Mouse (Mus musculus): ENCODE data around the gene Etnk2. TPM values are rescaled to one million over a fixed set of nuclear protein-coding genes. Genes with fewer than 3 reads are reported as not detected.

The Etnk2 gene
- polyA plus RNA-seq, 1 experiment from 2014 or later, result 11.3 TPM

- no peak overlapping the region for H3K4me2 ChIP-seq
- WGBS (ENCODE audit: insufficient replicate concordance), result 48% methylated on average over 12 of the region's 12 CpGs
- H3K27ac ChIP-seq (replicated peaks), result no peak overlapping the region
- no peak for ATAC-seq (ENCODE audit: insufficient read depth)
- no peaks in the 10 kb centered on the region for H3K4me1 ChIP-seq (replicated peaks)
- peaks cover 18% of the 10 kb centered on the region for H3K27me3 ChIP-seq
- no peak overlapping the region for H3K4me3 ChIP-seq (replicated peaks)
- H3K9me3 ChIP-seq (replicated peaks), result no peaks in the 10 kb centered on the region
- no peak overlapping the region for H3K9ac ChIP-seq
- no peaks in the 10 kb centered on the region for H3K36me3 ChIP-seq (replicated peaks)
These were observed 10.0 kb upstream of the Etnk2 start for GRCm38 (mm10) chr1:133353371-133353809.

GRCm38 (mm10) chr1:133355469-133355868 is 7.9 kb upstream of the Etnk2 start:
- no peaks in the 10 kb centered on the region for H3K4me1 ChIP-seq (replicated peaks)
- no peak overlapping the region for H3K9ac ChIP-seq
- H3K9me3 ChIP-seq (replicated peaks), result no peaks in the 10 kb centered on the region
- H3K4me3 ChIP-seq (replicated peaks), result no peak overlapping the region
- H3K27ac ChIP-seq (replicated peaks), result no peak overlapping the region
- ATAC-seq (ENCODE audit: insufficient read depth), result no peak
- WGBS (ENCODE audit: insufficient replicate concordance), result 33% methylated on average over 5 of the region's 5 CpGs
- H3K36me3 ChIP-seq (replicated peaks), result no peaks in the 10 kb centered on the region
- H3K27me3 ChIP-seq, result peaks cover 18% of the 10 kb centered on the region
- no peak overlapping the region for H3K4me2 ChIP-seq

- WGBS (ENCODE audit: insufficient replicate concordance), result 48% methylated on average over 15 of the region's 15 CpGs
These were observed 7.5 kb upstream of the Etnk2 start for GRCm38 (mm10) chr1:133355912-133356311.

GRCm38 (mm10) chr1:133356330-133356729 is 7.0 kb upstream of the Etnk2 start:
- H3K9ac ChIP-seq, result no peak overlapping the region
- no peak overlapping the region for H3K27ac ChIP-seq (replicated peaks)
- no peak overlapping the region for H3K4me3 ChIP-seq (replicated peaks)
- WGBS (ENCODE audit: insufficient replicate concordance), result 37% methylated on average over 8 of the region's 8 CpGs
- H3K4me2 ChIP-seq, result no peak overlapping the region
- no peak for ATAC-seq (ENCODE audit: insufficient read depth)
- no peaks in the 10 kb centered on the region for H3K9me3 ChIP-seq (replicated peaks)
- H3K27me3 ChIP-seq, result peaks cover 15% of the 10 kb centered on the region
- H3K36me3 ChIP-seq (replicated peaks), result no peaks in the 10 kb centered on the region
- H3K4me1 ChIP-seq (replicated peaks), result no peaks in the 10 kb centered on the region

More at GRCm38 (mm10) chr1:133355912-133356311, 7.5 kb upstream of the Etnk2 start:
- no peak overlapping the region for H3K4me3 ChIP-seq (replicated peaks)
- no peak overlapping the region for H3K9ac ChIP-seq
- no peak overlapping the region for H3K27ac ChIP-seq (replicated peaks)
- no peaks in the 10 kb centered on the region for H3K36me3 ChIP-seq (replicated peaks)
- no peaks in the 10 kb centered on the region for H3K9me3 ChIP-seq (replicated peaks)
- ATAC-seq (ENCODE audit: insufficient read depth), result no peak
- H3K4me1 ChIP-seq (replicated peaks), result no peaks in the 10 kb centered on the region
- no peak overlapping the region for H3K4me2 ChIP-seq
- peaks cover 18% of the 10 kb centered on the region for H3K27me3 ChIP-seq

- peaks cover 42% of the 10 kb centered on the region for H3K27me3 ChIP-seq
- H3K9ac ChIP-seq, result no peak overlapping the region
- peaks cover 17% of the 10 kb centered on the region for H3K4me1 ChIP-seq (replicated peaks)
- no peak overlapping the region for H3K27ac ChIP-seq (replicated peaks)
- ATAC-seq (ENCODE audit: insufficient read depth), result no peak
- H3K4me2 ChIP-seq, result no peak overlapping the region
- H3K9me3 ChIP-seq (replicated peaks), result no peaks in the 10 kb centered on the region
- 78% methylated on average over 6 of the region's 6 CpGs for WGBS (ENCODE audit: insufficient replicate concordance)
- no peak overlapping the region for H3K4me3 ChIP-seq (replicated peaks)
- H3K36me3 ChIP-seq (replicated peaks), result no peaks in the 10 kb centered on the region
These were observed 2.4 kb upstream of the Etnk2 start for GRCm38 (mm10) chr1:133361006-133361405.

- 67% methylated on average over 5 of the region's 5 CpGs for WGBS (ENCODE audit: insufficient replicate concordance)
- ATAC-seq (ENCODE audit: insufficient read depth), result no peak
- Histone ChIP-seq H3K9me3 (replicated peaks) (no peaks in the 10 kb centered on the region), H3K27ac (replicated peaks) (0 out of 2 replicates have a peak overlapping the region, but pooled peaks have one; percentile 24), H3K4me2 (no peak overlapping the region), H3K9ac (no peak overlapping the region), H3K4me3 (replicated peaks) (no peak overlapping the region), H3K27me3 (peaks cover 42% of the 10 kb centered on the region), H3K4me1 (replicated peaks) (peaks cover 23% of the 10 kb centered on the region), H3K36me3 (replicated peaks) (no peaks in the 10 kb centered on the region)
These were observed 1.3 kb upstream of the Etnk2 start for GRCm38 (mm10) chr1:133362103-133362502.

- no peaks in the 10 kb centered on the region for H3K9me3 ChIP-seq (replicated peaks)
- ATAC-seq (ENCODE audit: insufficient read depth), result no peak
- WGBS (ENCODE audit: insufficient replicate concordance), result 8% methylated on average over 27 of the region's 27 CpGs
- no peaks in the 10 kb centered on the region for H3K36me3 ChIP-seq (replicated peaks)
- H3K4me3 ChIP-seq (replicated peaks), result peak overlapping the region; percentile 55
- peak overlapping the region; percentile 65; the same call in 1 of the 2 replicates for H3K27ac ChIP-seq (replicated peaks)
- H3K9ac ChIP-seq, result peak overlapping the region; percentile 49
- H3K4me1 ChIP-seq (replicated peaks), result peaks cover 41% of the 10 kb centered on the region
- H3K4me2 ChIP-seq, result peak overlapping the region; percentile 74
- H3K27me3 ChIP-seq, result peaks cover 39% of the 10 kb centered on the region
These were observed 754 bp downstream of the Etnk2 start for GRCm38 (mm10) chr1:133364022-133364630.

GRCm38 (mm10) chr1:133364890-133365289 is 1.5 kb downstream of the Etnk2 start:
- peaks cover 41% of the 10 kb centered on the region for H3K4me1 ChIP-seq (replicated peaks)
- H3K4me3 ChIP-seq (replicated peaks), result no peak overlapping the region
- 18% methylated on average over 2 of the region's 2 CpGs for WGBS (ENCODE audit: insufficient replicate concordance)
- no peak for ATAC-seq (ENCODE audit: insufficient read depth)
- no peak overlapping the region for H3K27ac ChIP-seq (replicated peaks)
- no peaks in the 10 kb centered on the region for H3K9me3 ChIP-seq (replicated peaks)
- peaks cover 39% of the 10 kb centered on the region for H3K27me3 ChIP-seq
- H3K4me2 ChIP-seq, result 0 out of 2 replicates have a peak overlapping the region, but pooled peaks have one; percentile 74
- no peak overlapping the region for H3K9ac ChIP-seq
- H3K36me3 ChIP-seq (replicated peaks), result no peaks in the 10 kb centered on the region

GRCm38 (mm10) chr1:133366951-133367605 is 3.7 kb downstream of the Etnk2 start:
- peaks cover 48% of the 10 kb centered on the region for H3K4me1 ChIP-seq (replicated peaks)
- 36% methylated on average over 10 of the region's 10 CpGs for WGBS (ENCODE audit: insufficient replicate concordance)
- no peak overlapping the region for H3K9ac ChIP-seq
- H3K36me3 ChIP-seq (replicated peaks), result no peaks in the 10 kb centered on the region
- no peak overlapping the region for H3K27ac ChIP-seq (replicated peaks)
- no peak overlapping the region for H3K4me2 ChIP-seq
- ATAC-seq (ENCODE audit: insufficient read depth), result no peak
- peaks cover 37% of the 10 kb centered on the region for H3K27me3 ChIP-seq
- no peak overlapping the region for H3K4me3 ChIP-seq (replicated peaks)
- H3K9me3 ChIP-seq (replicated peaks), result no peaks in the 10 kb centered on the region

- H3K9ac ChIP-seq, result no peak overlapping the region
- H3K4me2 ChIP-seq, result 0 out of 2 replicates have a peak overlapping the region, but pooled peaks have one; percentile 1
- no peaks in the 10 kb centered on the region for H3K36me3 ChIP-seq (replicated peaks)
- no peaks in the 10 kb centered on the region for H3K9me3 ChIP-seq (replicated peaks)
- H3K27me3 ChIP-seq, result peaks cover 29% of the 10 kb centered on the region
- H3K4me1 ChIP-seq (replicated peaks), result peaks cover 52% of the 10 kb centered on the region
- 10% methylated on average over 11 of the region's 11 CpGs for WGBS (ENCODE audit: insufficient replicate concordance)
- no peak overlapping the region for H3K4me3 ChIP-seq (replicated peaks)
- no peak overlapping the region for H3K27ac ChIP-seq (replicated peaks)
- ATAC-seq (ENCODE audit: insufficient read depth), result no peak
These were observed 4.5 kb downstream of the Etnk2 start for GRCm38 (mm10) chr1:133367606-133368488.

- no peak overlapping the region for H3K9ac ChIP-seq
- ATAC-seq (ENCODE audit: insufficient read depth), result no peak
- H3K4me3 ChIP-seq (replicated peaks), result no peak overlapping the region
- no peak overlapping the region for H3K4me2 ChIP-seq
- H3K27ac ChIP-seq (replicated peaks), result no peak overlapping the region
- peaks cover 21% of the 10 kb centered on the region for H3K27me3 ChIP-seq
- H3K9me3 ChIP-seq (replicated peaks), result no peaks in the 10 kb centered on the region
- H3K4me1 ChIP-seq (replicated peaks), result peaks cover 45% of the 10 kb centered on the region
- H3K36me3 ChIP-seq (replicated peaks), result no peaks in the 10 kb centered on the region
- 54% methylated on average over 10 of the region's 10 CpGs for WGBS (ENCODE audit: insufficient replicate concordance)
These were observed 5.3 kb downstream of the Etnk2 start for GRCm38 (mm10) chr1:133368644-133369043.

Data from liver, embryonic 15.5 days (tissue).